Mouse (Mus musculus): Measurements from ENCODE around the gene Ppp2r5d.
A peak's percentile ranks its signal among the peaks of the same experiment; 100 is the strongest.

The Ppp2r5d gene

DNA sequence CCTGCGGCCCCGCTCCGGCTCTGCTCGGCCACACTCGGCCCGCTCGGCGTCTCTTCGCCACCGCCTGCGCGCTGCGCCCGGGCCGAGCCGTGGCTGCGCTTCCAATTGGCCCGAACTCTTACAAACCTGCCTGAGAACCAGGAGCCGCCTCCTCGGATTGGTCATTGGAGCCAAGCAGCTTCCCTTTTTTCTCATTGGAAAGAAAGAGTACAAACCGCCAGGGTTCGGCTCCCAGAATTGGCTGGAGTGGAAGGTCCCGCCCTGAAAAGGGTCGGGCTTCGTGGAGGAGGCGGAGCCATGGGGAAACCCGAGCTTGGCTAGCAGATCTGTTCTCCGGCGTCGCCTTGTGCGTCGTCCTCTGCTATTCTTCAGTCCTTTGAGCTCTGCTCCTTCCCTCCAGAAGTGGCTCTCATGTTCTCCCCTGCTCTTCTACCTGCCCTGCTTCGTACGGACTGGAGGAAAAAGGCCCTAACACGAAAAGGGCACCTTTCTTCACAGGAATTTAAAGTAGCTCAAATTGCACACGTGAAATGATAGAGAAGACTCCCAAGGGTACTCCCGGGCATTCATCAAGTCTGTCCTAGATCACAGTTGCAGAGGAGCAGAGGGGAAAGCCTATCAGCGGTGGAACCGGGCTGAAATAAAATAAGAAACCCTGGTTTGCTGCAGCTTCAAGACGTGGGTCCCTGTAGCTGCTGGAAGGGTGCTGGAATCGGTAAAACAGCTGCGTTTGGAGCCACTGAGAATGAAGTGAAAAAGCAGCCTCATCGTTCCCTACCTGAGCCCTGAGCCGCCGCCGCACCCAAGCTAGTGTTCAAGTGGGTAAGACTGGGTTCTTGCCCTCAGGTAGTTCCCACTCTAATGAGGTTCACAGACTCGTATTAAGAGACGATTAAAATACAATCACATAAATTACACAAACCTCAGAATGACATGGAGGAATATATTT is at the start of gene Ppp2r5d:
Gene Ppp2r5d (minus strand): TSS at position 225 of the 949 bp plus-strand sequence.
- peak; percentile 86 for DNase-seq

DNA sequence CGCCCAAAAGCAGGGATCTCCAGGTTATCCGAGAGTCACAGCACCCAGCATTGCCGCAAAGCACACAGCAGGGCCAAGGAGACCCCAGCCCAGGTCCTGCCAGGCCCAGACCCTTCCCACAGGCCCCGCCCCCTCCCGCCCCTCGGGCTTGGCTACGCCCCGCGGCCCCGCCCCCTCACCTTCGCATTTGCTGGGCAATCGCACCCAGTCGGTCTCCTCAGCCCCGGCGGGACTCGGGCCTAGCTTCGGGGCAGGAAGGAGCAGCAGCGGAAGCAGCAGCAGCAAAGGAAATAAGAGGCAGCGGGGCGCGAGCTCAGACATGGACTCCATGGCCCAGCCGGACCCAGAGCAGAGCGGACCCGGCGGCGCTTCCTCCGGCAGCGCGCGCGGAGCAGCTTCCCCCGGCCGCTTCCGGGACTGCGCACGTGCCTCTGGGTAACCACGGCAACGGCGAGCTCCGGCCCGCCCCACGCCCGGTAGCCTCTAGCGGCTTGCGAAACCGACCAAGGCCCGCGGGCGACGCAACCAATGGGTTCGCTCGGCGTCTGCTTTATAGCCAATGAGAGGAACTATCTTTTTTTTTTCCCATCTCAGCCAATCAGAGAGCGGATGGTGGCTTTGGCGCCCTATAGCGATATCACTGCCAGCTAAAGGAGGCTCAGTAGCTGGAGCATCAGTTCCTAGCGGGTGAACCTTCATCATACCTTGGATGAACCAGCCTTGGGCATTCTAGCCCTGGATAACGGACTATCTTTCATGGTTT is 47.1 kb upstream of the Ppp2r5d start, which contains the start of gene Cnpy3:
Gene Cnpy3 (minus strand): TSS at position 421 of the 763 bp plus-strand sequence.
- peak; percentile 97 for DNase-seq

DNA sequence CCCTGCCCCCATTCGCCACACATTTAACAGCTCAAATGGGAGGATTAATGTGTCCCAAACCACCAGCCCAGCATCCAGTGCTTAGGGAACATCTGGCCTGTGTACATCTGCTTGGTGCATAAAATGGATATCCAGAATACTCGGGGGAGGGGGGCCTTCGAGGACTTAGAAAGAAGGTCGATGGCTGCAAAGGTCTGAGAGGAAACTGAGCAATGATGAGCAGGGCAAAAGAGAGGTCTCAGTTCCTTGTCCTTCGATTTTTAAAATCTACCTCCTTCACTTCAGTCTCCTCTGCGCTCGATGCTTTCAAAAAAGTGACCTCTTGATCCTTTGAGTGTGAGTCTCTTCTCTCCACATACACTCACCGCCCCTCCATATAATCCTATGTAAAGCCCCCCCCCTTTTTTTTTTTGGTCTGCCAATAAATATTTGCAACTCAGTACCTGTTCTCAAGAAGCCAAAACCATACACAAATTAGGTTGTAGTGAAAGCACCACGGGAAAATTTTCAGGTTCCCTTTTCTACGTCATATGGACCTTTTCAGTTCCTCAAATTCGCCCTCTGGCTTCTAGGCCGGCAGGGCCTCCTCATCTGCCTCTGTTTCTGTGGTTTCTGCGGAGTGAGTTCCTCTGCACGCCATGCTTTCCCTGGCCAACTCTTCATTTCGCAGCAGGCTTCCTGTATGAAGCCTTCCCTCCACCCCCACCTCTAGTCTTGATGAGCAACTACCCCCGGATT is 46.3 kb upstream of the Ppp2r5d start:
- DNase-seq: no peak

DNA sequence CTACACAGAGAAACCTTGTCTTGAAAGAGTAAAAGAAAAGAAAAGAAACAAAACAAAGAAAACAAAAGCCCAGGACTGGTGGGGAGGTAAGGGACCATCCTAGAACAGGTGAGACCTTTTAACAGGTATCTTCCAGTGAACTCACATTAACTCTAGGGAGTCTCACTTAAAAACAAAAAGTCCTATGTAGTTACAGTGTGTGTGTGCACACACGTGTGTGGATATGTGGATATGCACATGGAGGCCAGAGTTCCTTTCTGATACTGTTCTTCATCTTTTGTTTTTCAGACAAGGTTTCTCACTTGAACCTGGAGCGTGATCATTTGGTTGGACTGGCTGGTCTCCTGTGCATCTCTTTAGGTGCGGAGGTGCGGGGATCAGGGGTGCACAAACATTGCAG is 45.7 kb upstream of the Ppp2r5d start:
- DNase-seq: no peak

DNA sequence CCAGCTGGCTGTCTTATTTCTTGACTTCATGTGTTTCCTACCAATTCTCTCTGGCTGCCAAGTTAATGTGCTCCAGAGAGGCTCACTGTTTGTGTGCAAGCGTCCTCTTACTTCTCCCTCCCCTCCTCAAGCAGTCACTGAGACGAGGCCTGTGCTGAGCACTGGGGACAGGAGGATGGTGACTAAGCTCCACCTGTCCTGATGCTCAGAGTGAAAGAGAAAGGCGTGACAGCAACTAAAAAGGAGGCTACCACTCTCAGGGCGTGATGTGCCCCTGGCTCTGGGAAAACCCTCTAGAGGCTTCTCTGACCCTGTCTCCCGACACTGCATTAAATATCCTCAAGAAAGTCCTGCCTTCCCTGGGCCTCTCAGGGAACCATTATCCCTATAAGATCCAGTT is 44.4 kb upstream of the Ppp2r5d start:
- DNase-seq: no peak

DNA sequence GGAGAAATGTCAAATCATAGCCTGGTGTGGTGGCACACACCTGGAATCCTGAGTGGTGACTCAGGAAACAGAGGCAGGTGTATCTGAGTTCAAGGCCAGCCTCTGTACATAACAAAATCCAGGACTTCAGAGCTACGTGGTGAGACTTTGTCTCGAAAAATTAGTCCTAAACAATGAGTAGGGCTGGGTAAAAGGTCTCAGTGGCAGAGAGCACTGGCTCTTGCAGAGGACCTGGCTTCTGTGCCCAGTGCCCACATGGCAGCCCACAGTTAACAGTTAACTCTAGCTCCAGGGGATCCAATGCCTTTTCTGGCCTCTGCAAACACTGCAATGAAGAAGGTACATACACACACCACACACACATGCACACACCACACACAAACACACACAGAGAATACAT is 42.9 kb upstream of the Ppp2r5d start:
- DNase-seq: no peak

DNA sequence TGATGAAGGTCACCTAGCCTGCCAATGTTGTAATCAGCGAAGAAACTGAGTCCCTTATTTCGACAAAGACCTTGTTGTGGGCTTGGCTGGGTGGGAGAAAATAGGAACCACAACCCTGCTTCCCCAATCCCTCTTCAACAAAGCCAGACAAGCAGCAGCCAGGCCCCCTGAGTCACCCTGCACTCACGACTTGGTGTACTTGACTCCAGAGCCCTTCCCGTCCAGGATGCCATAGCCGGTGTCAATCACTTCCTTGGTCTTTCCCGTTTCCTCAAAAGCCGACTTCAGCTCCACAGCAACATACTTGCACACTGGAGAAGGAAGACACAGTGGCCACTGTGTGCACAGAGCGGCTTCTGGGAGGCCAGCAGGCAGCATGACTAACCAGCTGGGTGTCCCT is 42.3 kb upstream of the Ppp2r5d start:
- no peak for DNase-seq

DNA sequence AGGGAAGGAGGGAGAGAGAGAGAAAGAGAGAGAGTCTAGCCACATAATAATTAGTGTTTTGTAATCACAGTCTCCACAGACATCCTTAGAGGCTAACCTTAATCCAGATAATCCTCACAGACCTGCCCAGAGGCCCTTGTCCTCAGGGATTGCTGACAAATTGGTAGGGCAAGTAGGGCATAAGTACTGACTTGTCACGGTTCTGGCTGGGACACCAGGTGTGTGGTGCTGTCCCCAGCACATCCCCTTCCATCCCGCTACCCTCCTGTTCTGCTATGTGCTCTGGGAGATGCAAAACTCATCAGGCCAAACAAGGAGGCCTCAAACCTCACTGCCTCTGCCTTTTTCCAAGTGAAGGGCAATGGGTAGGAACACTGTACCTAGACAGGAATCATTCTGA is 40.6 kb upstream of the Ppp2r5d start:
- no peak for DNase-seq

DNA sequence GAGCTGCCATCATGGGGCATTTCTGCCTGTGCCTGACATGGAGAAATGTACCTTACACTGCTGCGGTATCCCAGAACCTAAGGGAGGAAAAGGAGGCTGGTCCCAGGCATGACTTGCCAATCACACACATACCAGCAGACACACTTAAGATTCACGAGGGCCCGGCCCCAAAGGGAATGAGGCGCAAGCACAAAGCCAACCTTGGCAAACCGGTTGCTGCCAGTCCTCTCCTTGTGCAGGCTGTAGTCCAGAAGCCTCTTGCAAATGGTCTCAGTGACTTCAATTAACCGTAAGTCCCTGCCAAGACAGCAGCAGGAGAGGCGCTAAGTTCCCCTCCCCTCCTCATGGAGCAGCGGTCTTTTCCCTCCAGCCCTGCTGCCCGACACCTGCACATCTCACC is 38.1 kb upstream of the Ppp2r5d start:
- DNase-seq: no peak

DNA sequence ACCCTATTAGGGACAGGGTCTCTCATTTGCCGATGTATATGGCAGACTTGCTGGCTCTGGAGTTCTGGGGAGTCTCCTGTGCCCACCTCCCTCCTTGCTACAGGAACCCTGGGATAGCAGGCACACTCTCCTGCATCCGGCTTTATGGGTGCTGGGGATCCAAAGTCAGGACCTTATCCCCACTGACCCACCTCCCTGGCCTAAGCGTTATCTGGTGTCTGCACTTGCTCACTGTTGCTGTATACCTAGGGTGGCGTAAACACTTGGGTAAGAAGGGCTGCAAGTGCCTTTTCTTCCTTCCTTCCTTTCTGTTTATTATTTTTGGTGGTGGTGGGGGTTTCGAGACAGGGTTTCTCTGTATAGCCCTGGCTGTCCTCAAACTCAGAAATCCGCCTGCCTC is 36.4 kb upstream of the Ppp2r5d start:
- no peak for DNase-seq

DNA sequence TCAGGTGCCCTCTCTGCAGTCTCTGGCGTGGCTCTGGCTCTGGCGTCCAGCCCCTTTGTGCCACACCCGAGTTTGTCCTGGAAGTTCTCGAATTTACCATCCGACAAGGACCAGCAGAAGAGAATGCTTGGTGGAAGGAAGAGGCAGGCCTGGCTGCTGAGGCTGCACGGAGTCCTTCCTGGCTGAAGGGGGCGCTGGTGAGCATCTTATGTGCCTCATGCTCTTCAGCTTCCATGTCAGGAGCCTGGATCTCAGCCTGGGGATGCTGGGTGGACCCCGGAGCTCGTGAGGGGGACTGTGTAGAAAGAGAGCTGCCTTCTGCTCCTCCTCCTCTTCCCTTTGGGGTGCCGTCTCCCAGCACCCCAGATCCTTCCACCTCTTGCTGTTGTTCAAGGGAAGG is 31.2 kb upstream of the Ppp2r5d start:
- DNase-seq: peak; percentile 42

DNA sequence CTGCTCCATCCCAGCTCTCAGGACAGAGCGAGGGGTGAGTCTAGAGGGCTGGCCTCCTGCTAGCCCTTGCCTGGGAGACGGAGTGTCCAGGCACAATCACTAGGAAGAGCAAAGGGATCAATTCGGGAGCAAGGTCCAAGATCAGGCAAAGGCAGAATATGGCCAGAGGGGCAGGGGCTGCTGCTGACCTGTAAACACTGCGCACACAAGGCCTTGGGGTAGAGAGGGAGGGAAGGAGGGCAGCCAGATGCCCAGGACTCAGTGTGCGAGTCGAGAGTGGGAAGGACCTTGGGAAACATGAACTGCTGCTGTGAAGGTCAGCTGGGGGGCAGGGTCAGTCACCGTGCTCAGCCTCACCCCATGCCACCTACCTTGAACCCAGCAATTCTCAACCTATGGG is 30.4 kb upstream of the Ppp2r5d start:
- DNase-seq: no peak

DNA sequence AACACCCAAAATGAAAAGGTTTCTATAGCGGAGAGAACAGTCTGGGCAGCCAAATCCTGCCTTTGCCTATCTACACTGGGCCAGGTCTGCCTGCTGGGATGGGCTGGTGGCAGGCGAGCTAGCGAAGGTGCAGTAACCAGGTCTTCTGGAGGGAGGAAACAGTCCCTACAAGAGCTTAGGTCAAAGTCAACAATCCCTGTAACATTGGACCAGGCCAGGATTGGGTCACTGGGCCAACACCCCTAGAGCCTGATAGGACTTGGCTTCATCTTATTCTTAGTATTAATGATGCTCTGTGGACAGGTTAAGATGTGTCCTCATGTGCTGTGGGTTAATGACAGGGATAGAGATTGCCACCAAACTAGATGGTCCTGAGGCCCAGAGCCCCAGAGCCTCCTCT is 29.1 kb upstream of the Ppp2r5d start:
- no peak for DNase-seq

DNA sequence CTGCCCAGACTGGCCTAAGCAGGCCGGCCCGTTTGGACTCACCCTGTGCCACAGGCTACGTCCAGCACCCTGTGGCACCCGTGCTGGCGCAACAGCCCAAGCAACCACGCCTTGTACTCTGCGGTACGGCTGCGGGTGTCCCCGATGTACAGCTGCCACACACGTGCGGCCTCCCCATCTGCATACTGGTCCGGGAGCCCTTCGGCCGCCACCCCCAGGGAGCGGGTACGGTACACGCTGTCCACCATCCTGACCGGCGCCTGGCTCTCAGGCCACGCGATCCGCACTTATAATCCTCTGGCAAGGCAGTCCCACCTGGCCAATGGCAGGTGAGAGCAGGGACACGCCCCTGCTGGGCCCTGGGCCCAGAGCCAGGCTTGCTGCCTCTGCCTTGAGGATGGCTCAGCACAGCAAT is 24.0 kb upstream of the Ppp2r5d start, which contains the start of gene Gnmt:
Gene Gnmt (minus strand): TSS at position 265 of the 415 bp plus-strand sequence.
- no peak for DNase-seq

DNA sequence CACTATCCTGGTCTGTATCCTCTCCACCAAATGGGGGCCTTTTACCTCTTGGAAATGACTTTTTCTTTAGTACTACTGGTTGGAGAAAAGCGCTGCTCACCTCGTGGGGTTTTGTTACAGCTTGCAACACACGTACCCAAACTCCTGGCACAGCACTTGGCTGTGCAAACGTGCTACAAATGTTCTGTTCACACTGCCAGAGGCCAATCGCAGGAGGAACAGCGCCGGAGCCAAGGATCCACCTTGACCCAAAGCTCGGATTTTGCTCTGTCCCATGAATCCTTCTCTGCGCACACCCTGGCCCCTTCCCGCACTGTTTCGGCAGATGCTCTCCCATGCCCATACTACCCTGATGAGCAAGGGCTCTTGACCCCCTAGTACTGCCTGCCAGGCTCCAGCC is 23.6 kb upstream of the Ppp2r5d start:
- no peak for DNase-seq

DNA sequence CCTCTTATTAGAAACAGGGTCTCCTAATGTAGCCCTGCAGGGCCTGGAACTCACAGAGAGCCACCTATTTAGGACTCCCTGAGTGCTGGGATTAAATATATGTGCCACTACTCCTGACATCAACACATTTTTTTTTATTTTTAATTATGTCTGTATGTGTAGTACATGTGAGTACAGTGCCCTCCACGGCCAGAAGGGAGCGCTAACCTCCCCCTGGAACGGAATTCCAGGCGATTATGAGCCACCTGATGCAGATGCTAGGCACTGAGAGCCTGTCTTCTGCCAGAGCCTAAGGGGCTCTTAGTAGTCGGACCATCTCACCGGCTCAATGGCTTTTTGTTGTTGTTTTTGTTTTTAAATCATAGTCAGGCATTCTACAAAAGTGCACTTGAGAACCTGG is 23.1 kb upstream of the Ppp2r5d start:
- no peak for DNase-seq

DNA sequence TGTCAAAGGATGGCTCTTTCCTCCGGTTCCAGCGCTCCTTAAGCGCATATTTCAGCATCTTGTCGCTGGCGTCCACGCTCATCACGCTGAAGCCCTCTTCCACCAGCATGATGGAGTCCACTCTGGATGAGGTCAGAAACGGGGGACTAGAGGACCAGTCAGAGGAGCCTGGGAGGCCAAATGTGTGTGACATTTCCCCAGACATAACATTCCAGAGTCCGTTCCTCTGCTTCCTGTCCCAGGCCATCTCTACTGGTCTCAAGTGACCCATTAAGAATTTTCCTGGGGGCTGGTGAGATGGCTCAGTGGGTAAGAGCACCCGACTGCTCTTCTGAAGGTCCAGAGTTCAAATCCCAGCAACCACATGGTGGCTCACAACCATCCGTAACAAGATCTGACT is 22.4 kb upstream of the Ppp2r5d start:
- DNase-seq: no peak

DNA sequence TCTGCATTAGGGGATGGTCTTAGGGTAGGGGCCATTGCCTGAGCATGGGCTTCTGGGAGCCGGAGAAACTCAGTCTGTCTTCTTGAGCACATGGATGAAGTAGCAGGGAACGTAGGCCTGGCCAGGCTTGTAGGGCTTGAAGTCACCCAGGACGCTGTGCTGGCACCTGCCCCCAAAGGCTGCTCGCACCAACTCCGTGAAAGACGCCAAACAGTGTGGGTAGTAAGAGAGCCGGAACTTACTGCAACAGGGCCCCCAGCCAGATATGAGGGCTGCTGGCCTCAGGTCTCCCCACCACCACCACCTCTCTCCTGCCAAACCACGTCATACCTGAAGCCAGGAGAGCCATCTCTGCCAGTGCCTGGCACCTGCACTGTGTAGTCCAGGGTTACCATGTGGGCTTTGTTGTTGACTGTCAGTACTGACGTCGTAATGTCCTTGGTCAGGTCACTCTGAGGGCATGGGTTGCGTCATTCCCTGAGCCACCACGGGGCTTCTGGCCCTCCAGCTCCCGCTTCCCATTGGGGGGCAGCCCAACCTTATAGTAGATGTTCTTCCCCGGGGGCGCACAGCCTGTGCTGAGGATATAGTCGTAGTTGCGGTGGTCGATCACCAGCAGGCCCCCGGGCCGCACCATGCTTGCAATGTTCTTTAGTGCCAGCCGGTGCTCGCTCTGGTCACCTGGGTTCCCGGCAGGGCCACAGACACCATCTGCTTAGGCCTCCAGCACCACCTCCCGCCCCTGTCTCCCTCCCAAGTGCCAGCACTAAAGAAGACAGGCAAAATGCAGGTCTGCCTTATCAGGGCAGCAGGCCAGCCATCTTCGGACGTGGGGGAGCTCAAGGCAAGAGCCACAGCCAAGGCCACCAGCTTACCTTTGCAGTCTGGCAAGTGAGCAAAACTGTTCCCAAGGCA is 21.1 kb upstream of the Ppp2r5d start:
- no peak for DNase-seq

DNA sequence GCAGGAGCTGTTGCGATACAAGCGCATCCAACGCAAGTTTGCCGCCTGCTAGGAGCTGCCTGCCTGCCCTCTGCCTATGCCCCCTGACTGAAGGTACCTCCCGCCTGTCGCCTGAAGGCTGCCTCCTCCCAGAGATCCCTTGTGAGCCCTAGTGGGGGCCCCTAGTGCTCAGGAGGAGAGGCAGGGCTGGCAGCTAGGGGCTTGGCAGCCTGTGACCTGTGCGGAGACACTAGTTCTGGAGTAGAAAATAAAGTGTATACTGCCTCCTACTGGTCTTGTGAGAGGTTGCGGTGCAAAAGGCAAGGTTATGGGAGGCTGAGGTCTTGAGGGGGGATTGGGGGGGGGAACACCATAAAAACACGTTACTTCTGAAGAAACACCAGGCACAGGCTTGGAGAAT is 20.4 kb upstream of the Ppp2r5d start:
- DNase-seq: no peak

DNA sequence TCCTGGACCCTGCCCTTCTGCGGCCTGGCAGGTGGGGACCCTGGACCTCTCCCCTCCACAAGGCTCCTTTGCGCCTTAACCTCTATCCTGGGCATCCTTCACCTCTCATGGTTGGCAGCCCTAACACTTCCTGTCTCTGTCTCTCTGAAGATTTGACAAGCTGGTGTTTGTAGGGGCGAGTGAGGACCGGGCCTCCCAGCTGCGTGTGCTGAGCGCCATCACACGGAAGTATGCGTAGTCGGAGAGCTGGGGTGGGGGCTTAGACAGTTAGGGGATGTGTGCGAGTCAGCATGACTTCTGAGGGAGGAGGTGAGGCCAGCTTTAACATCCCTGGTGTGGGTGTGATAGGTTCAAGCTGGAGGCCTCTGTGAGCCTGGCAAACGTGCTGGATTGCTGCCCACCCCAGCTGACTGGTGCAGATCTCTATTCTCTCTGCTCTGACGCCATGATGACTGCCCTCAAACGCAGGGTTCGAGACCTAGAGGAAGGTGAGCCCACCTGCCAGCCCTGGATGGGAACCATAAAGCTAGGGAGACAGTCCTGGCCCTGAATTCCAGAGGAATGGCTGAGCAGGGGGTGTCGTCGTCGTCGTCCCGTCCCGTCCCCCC is 19.7 kb upstream of the Ppp2r5d start:
- DNase-seq: no peak

DNA sequence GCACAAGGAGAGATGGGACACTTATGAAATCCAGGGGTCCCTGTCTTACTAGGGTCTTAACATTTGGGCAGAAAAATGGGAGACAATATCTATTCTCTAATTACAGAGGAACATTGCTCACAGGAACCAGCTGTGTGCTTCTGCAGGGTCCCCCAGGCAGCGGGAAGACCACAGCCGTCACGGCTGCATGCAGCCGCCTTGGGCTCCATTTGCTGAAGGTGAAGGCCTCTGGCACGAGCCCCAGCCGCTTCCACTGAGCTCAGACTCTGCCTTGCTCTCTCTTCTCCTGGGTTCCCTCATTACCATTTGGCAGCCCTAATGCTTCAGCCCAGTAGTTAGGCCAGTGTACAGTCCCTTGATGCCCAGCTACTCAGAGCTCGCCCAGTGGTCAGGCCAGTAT is 16.2 kb upstream of the Ppp2r5d start:
- no peak for DNase-seq
